Mouse (Mus musculus): ENCODE data around the gene Cyb561. TPM values are rescaled to one million over a fixed set of nuclear protein-coding genes. Genes with fewer than 3 reads are reported as not detected.

Gene Cyb561
- total RNA-seq, 2 experiments from 2014 or later = 36.6 to 38.9 TPM

Other genes with a start within 250 kb of the Cyb561 start
- gene Ace, start 14.6 kb upstream of the Cyb561 start, total RNA-seq (2021) = 1 to 10 TPM; 8.1 to 9.8 TPM
- not detected for gene Ace3, start 41.3 kb upstream of the Cyb561 start, total RNA-seq (2021)
- 1 to 10 TPM; 1.4 to 1.7 TPM for gene Kcnh6, start 54.8 kb upstream of the Cyb561 start, total RNA-seq (2021)
- gene Dcaf7, start 83.5 kb upstream of the Cyb561 start, total RNA-seq (2021) = 100 to 1,000 TPM; 167 to 185 TPM
- gene Taco1, start 112.7 kb upstream of the Cyb561 start, total RNA-seq (2021) = 10 to 100 TPM; 12.3 to 12.8 TPM
- 10 to 100 TPM; 30.7 to 31.9 TPM for gene Map3k3, start 131.3 kb upstream of the Cyb561 start, total RNA-seq (2021)
- gene Gm10840, start 207.5 kb upstream of the Cyb561 start, total RNA-seq (2021) = not detected
- gene Limd2, start 207.5 kb upstream of the Cyb561 start, total RNA-seq (2021) = 10 to 100 TPM; 81.2 to 84.6 TPM
- 10 to 100 TPM; 27.3 to 28.5 TPM for gene Strada, start 248.8 kb upstream of the Cyb561 start, total RNA-seq (2021)